Mouse (Mus musculus) testis, postnatal 14 days (tissue): ENCODE measurements around the gene 1700001L19Rik.

ENCODE experiments used
- DNase-seq: peaks from one replicate; pipeline ENCODE4 v3.0.0; 2021; ENCODE audit warnings: low spot score

The 1700001L19Rik gene

DNA sequence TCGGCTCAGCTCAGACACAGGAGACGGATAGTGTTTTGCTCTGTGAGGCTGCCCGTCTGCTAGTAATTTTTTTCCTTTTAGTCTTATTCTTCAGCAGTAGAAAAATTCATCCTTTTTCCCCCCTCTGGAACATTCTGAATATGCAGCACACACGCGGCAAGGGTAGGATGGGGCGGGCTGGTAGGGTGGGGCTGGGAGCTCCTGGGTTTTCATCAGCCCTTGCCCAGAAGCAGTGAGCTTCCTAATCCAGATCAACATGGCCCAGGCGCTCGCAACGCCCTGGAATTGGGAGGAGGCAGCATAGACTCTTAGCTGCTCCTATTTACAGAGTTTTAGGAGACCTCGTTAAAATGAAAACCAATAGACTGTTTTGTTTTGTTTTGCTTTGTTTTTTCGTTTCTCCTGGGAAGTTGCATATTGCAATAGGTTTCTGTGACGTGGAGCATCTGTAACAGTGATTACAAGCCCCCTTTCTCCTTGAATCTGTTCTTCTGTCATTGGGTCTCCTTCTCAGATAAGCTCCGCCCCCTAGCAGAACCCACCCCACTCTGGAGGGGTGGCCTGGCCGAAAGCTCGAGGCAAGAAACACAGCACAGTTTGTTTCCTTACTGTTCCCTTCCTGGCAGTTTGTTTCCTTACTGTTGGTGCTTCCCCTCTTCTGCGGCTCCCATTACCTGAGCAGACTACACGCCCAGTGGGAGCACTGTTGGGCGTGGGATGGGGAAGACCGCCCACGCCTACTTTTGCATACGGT lies 10.6 kb downstream of the 1700001L19Rik start:
- DNase-seq: no peak

DNA sequence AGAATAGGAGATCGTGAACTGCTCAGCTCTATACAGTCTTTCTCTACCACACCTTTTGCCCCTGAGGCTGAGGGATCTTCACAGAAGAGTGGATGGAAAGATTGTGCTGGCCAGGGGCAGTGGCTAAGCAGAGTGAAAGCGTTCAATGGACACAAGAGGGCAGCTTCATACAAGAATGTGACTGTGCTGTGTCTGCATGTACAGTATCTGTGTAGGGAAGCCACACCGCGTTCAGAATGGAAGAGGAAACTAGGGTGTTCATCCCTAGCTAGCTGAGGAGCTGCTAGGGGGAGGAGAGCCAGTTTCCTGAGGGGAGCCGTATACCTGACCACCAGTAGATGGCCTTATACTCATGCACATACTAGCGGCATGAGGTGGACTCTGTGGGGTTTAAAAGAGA lies 25.6 kb downstream of the 1700001L19Rik start:
- DNase-seq: no peak

- no peak for DNase-seq
Measured at GRCm38 (mm10) chr13:68627041-68627440, 29.8 kb downstream of the 1700001L19Rik start.

GRCm38 (mm10) chr13:68642786-68643185 lies 45.6 kb downstream of the 1700001L19Rik start:
- no peak for DNase-seq
